Mouse (Mus musculus): Measurements from ENCODE around the gene Zfp618.

Zfp618 gene

DNA sequence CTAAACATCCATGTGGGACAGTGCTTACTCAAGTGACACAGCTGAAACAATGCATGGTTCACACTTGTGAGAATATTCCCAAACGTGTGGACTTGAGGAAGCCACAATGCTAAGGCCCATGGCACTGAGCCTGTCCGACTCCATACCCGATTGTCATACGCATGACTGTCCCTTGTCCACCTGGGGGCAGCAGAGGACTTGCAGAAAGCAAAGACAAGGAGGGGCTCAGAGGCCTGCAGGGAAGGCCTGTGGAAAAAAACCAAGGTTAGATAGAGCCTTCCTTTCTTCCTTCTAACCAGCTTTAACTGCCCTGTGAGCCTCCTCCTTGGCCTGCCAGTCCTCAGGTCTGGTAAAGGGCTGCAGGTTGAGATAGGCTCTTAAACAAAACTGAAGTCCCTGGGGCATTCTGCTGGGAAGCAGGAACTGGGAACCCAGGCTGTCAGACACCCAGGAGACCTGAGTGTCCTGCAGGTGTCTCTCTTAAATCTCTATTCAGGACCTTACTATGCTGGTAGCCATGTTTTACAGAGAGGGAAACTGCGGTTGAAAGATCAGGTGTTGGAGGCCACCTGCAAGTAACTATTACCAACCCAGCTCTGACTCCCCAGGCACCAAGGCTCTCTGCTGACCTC, 193.7 kb downstream of the Zfp618 start:
- DNase-seq = peak; percentile 61

DNA sequence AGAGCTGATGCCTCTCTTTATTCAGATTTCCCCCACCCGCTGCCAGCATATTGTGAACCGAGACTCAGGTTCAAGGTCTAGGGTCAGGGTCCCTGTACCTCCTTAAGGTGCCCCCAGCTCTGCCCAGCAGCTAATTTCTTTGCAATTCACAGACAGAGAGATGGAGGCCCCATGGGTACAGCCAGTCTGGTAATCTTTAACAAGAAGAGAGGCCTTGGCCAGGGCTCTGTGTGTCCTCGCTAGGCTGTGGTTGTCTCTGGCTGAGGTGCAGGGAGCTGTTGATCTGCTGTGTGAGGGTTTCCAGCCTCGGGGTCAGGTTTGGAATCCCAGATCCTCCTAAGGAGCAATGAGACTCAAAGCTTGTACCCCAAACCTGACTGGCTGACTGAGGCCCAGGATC, 200.3 kb downstream of the Zfp618 start:
- no peak for DNase-seq

DNA sequence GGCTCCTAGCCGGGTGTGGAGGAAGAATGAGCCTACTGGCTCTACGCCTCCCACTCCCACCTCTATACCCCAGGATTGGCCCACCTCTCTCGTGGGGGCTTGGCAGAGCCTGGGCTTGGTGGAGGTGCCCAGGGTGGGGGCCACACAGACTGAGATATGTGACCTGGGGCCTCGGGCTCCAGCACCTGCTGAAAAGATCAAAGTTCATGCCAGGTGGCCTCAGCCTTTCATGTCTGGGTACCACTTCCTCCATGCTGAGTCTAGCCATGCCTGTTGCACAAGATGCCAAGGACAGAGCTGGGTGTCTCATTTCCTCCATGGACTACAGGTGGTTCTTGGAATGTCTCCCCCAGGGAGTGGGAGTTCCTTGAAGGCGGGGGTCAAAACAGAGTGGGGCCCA, 200.9 kb downstream of the Zfp618 start:
- no peak for DNase-seq

DNA sequence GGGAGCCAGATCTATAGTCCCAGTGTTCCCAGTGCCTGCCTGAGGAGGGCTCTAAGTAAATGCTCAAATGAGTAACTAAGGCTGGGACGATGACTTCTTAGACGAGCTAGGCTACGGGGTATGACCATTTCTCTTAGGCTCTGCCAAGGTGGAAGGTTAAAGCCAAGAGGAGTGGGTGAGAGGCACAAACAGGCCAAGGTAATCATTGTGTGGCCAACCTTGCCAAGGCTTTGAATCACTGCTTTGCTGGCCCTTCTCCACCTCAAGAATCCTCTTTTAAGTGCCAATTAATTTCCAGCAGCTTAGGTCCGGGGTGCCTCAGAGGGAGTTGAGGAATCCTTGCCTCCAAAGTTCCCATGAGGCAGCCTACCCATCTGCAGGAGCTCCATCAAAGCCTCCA, 204.7 kb downstream of the Zfp618 start:
- DNase-seq = no peak

DNA sequence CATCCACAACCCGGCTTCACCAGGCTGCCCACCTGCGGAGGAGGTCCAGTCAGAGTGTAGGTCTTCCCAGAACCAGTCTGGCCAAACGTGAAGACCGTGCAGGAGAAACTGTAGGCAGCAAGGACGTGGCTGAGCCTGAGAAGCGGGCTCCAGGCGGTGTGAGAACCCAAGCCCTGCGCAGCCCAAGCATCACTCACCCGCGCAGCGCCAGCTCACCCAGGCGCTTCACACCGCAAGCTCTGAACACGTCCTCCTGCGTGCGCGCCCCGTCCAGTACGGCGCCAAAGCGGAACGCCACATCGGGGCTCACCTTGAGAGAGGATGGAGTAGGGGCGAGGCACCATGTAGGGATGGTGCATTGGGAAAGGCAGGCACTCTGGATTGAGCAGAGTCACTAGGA, 205.7 kb downstream of the Zfp618 start:
- DNase-seq = no peak

DNA sequence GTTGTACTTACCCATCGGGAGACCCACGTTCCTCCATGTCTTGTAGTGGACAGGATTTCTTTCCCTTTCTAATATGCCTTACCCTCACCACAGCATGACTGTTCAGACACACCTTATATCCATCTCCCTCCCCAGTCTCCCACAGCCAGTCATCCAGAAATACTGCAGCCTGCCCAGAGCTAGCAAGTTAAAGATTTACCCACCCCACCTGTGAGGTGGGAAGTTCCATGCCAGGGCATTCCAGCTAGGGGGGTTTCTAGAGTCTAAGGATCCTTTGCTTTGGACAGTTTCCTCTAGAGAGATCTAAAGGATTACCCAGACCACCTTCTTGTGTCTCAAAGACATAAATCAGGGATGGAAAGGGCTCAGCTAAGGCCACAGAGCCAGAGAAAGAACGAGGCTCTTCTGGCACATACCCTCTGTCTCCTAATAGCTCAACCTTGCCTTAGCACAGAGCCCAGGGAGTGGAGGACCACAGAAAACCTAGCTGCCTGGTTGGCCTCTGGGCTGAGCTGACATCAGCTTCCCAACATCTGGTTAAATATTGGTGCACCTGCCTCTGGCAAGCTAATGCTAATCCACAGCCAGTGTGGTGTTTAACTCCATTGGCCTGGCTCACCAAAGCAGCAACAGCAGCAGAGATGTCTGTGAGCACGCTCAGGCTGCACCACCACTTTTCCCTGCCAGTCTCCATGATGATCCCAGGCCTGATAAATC, 206.8 kb downstream of the Zfp618 start, which contains the start of gene Kif12:
Gene Kif12, minus strand, starts transcription at position 163 of the 717 bp plus-strand sequence.
- DNase-seq = no peak

DNA sequence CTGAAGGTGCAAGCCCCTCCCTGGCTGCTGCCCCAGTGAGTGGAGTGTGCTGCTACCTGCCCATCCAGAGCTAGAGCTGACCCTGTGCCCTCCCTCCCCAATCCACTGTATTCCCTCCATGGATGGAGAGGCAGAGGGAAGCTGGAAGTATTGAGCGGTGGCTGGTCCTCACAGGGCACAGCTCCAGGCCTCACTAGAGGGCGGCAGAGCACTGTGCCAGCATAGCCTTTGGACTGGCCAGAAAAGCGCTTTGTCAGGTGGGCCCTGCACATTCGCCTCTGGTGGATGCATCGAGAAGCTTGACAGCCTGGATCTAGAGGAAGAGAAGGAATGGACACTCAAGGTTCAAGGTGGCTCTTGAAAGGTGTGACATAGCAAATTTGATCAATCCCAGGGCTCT, 216.2 kb downstream of the Zfp618 start:
- peak; percentile 35 for DNase-seq

DNA sequence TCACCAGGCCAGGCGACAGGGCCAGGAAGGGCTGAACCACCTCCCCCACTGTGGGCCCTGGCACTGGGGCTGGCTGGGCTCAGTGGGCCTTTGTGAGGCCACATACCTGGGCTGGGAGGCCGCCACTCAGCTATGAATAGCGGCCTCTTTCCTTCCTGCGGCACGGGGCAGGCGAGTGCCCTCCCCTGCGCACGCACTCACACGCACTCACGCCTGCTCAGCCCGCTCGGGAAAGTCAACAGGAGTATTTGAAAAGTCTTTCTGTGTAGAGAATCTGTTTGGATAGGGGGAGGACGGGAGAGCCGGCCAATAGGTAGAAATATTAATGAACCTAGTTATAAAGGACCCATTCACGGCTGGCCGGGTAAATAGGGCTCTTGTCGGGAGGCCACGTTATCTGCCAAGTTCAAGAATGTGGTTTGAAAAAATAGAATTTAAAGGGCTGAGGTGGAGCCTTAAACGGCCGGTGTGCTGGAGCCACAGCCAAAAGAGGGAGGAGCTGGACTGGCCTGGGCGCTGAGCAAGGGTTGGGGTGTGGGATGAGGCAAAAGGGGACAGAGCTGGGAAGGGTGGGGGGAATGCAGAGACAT, 221.0 kb downstream of the Zfp618 start:
- no peak for DNase-seq
